Mouse (Mus musculus): Measurements from ENCODE around the gene Hnrnpdl.

GRCm38 (mm10) chr5:100079040-100079930 is 39.8 kb upstream of the Hnrnpdl start:
- TF ChIP-seq USF1 (IDR thresholded peaks at IDR 0.05; ENCODE audit: low read depth, low read length) (no peak), MYC (IDR thresholded peaks at IDR 0.05; ENCODE audit: low read depth, low read length) (no peak), EP300 (IDR thresholded peaks at IDR 0.05; ENCODE audit: low read length) (no peak), CTCF (conservative IDR thresholded peaks at IDR 0.05 in 1 of 2, IDR thresholded peaks at IDR 0.05 in 1 of 2; ENCODE audit: low read depth in 2 of 2, low read length in 2 of 2) (no peak), CHD2 (IDR thresholded peaks at IDR 0.05; ENCODE audit: low read length) (no peak)

All from CH12.LX (cell line).